Mouse (Mus musculus): Measurements from ENCODE around the gene Reep3.

- no peak for TF ChIP-seq CTCF (IDR thresholded peaks at IDR 0.05; ENCODE audit: borderline replicate concordance, control insufficient read depth, extremely low read depth, insufficient read depth, low read length, poor library complexity)
- no peak for TF ChIP-seq POLR2A (IDR thresholded peaks at IDR 0.05; ENCODE audit: control insufficient read depth, extremely low read depth, insufficient read depth, low read length, poor library complexity)
These were observed 52.4 kb downstream of the Reep3 start for GRCm38 (mm10) chr10:67044346-67044745.
